Mouse (Mus musculus) left cerebral cortex, adult 18-20 months (tissue): ENCODE measurements at regions not wholly inside any gene's neighbourhood (a gene's known extent, or its start where the extent isn't known, plus 50 kb on each side); places are given as distances from the start of the nearest gene placed in this dataset.

Experiments
- DNase-seq, 2 experiments: peaks; one replicate each; pipeline ENCODE4 v3.0.0; 2021 to 2022; ENCODE audit warnings: low spot score in 2 of 2, mixed read lengths in 1 of 2

DNA sequence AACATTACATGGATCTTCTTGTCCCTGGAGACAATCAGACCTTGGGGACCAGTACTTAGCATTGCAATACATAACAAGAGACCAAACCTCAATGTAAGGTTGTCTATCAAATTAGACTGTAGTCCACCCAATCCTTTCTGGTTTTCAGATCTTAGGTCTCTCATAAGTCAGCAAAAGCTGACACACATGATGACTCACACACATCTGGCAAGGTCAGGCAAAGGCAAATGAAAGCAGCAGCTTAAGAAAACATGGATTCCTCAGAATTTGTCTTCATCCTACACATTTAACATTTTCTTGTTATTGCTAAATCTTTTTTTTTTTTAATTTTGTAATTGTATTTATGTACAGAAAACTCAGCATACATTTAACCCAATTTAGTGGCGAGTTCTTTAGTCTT is 52.0 kb downstream of the Gm11983 start:
- DNase-seq = no peak

DNA sequence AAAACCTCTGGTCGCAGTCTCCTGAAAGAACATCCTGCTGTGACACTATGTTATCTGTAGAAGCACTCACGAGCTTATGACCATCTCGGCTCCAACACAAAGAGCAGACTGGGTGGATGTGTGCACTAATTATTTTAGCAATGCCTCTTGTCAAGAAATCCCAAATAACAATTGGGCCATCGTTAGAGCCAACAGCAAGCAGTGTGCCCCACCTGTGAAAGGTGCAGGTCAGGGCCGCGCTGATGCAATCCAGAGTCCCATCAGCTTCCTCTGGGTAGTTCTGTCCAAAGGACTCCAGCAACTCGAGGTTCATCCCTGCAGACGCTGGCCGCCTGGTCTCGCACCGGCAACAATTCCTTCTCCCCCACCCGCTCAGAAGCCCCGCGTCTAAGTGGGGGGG is 54.6 kb downstream of the Gm11983 start:
- DNase-seq = no peak

DNA sequence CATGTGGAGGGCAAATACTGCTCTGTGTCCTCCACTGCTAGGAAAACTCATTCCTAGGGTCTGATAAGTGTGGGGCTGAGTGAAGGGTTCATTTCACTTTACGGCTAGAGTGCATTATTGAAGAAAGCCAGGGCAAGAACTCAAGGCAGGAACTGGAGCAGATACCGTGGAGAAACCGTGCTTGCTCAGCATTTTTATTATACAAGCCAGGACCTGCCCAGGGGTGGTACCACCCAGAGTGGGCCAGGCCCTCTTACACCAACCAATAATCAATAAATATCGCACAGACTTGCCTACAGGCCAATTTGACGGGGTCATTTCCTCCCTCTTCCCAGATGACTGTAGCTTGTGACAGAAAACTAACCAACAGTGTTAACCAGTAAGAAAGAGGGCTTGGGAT is 57.7 kb downstream of the Gm11983 start:
- no peak for DNase-seq

DNA sequence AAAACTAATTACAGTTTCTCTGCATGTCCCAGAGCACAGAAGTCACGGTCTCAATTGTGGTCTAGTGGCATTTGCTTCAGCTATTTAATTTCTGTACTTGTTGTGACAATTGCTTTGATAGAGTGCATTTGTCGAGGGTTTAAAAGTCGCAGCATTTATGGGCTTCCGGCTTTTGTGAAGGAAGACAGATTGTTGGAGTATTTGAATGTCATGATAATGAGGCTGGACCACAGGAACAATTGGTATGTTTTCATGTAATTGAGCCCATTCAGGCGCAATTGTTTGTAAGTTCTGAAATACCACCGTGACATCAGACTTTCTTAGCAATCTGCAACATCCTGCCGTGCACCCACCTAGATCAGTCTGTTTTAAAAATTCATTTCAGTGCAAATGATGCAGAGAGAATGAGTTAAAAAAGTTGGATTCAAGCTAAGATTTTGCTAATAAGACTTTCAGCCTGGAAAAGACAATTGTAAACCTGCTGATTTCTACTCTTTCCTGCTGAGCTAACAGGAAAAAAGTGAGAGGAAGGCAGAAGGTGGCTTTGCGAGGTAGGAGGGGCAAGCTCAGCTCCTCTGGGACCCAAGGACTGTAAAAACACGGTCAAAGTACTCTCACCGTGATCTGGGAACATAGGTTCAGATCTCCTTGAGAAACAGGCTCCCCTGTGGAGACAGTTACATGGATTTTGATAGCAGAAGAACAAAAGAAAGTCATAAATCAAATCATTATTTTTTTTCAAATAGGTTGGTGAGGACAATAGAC is 58.7 kb downstream of the Gm11983 start:
- no peak for DNase-seq

DNA sequence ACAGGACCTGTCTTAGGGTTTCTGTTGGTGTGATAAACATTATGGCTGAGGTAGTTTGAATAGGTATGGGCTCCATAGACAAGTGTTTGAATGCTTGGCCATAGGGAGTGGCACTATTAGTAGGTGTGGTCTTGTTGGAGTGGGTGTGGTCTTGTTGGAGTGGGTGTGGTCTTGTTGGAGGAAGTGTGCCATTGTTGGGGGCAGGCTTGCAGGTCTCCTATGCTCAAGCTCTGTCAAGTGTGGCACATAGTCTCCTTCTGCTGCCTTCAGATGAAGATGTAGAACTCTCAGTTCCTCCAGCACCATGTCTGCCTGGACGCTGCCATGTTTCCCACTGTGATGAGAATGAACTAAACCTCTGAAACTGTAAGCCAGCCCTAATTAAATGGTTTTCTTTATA is 59.9 kb downstream of the Gm11983 start:
- DNase-seq = no peak

DNA sequence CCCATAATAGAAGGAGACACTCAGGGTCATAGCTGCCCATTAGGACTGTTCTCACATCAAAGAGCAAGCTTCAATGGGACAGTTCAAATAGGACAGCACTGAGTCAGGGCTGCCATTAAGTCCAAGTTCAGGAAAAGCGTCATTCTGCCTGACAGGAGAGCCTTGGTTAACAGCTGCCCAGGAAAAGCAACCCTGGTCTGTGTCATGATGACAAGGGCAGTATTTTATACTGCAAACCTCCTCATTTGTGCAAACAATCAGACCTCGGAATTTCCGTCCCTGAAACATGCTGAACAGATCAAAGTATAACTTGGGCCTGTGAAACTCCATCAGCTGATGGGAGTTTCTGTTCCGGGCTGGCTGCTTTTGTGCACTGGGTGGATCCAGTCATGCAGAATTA is 62.8 kb downstream of the Gm11983 start:
- DNase-seq = no peak

DNA sequence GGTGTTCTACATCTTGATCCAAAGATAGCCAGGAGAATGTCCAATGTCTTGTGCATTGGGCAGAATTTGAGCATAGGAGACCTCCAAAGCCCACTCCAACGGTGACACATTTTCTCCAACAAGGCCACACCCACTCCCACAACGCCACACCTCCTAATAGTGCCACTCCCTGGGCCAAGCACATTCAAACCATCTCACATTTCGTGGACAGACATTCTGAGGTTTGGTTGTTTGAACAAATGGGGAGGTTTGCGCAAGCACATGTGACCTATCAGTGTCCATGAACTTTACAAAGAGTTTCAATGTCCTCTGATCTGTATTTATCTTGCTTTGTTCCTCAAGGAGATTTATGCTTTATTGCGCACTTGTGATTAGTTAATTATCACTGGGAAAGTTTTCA is 63.5 kb downstream of the Gm11983 start:
- DNase-seq = no peak

DNA sequence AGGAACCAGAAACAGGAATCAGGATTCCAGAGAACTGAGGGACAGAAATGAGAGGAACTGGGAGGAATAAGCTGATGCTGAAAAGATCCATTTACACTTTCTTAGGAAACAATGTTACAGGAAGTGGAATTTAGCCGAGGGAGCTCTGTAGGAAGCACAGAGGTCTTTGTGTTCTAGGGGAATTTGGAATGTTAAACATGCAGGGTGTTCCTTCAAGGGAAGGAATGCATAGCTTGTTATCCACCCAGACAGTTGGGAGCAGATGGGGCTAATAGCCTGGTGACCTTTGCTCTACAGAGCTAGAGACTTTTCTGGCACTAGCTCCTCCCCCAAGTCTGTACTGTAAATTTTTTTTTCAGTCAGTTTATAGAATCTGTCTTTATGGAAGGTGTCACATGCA is 64.1 kb downstream of the Gm11983 start:
- DNase-seq = no peak

DNA sequence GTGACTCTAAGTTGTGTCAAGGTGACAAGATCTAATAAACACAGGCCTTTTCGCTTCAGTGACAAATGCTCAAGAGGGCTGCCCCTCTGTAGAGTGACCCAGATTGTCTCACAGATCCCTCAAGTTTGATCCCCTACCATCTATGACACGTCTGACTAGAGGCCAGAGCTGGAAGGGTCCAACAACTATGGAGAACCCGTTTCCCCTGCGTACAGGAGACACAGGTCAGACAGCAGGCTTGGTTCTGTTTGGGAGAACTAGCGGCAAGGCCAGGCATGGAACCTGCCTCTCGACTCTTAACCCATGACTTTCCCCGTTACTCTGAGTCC is 68.1 kb downstream of the Gm11983 start:
- DNase-seq = no peak

DNA sequence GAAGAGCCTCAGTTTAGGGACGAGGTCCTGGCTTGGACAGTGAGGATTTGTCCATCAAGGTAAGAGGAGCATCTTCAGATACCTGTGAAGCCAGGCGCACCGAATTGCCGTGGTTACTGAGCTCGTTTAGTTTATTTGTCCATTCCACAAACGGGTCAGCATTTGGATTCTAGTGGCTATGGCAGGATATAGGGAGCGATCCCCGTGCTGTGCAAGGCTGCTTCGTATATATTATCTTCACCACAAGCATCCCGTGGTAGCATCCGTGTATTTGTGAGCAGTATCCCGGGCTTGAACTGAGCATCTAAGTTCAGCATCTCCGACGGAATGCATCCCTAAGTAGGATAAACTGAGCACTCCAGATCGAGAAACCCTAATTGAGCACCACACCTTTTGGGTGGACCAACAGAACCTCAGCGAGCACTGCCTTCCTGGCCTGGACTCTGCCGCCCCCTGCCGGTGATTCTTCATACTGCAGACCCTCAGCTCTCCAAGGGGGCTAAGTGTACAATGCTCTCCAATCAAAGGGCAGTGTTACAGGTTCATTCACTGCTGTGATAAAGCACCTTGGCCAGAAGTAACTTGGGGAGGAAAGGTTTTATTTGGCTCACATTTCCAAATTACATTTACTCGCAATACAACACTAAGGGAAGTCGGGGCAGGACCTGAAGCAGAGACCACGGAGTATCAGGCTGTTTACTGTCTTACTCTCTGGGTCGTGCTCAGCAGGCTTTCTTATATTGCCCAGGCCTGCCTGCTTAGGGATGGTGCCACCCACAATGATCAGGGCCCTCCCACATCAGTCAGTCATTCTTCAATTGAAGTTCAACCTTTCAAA is 68.6 kb downstream of the Gm11983 start:
- peak; percentile 79 to 89 for DNase-seq

DNA sequence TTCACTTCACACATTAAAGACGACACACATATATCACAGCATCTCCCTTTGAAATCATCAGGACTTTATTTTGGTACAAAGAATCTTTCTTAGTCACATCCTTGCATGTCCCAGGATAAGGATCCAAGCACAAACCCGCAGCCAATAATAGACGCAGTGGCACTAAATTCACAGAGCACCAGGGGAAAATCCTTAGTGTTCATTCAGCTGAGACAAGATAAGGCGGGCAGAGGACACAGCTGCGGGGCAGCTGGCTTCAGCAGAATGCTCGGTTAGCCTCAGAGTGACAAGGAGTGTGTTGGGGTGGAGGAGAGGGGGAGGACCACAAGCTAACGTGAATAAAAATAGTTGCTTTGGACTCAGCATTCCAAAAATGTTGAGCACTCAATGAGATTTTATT is 70.7 kb downstream of the Gm11983 start:
- DNase-seq = peak in 1 of 2 experiments; percentile 29

DNA sequence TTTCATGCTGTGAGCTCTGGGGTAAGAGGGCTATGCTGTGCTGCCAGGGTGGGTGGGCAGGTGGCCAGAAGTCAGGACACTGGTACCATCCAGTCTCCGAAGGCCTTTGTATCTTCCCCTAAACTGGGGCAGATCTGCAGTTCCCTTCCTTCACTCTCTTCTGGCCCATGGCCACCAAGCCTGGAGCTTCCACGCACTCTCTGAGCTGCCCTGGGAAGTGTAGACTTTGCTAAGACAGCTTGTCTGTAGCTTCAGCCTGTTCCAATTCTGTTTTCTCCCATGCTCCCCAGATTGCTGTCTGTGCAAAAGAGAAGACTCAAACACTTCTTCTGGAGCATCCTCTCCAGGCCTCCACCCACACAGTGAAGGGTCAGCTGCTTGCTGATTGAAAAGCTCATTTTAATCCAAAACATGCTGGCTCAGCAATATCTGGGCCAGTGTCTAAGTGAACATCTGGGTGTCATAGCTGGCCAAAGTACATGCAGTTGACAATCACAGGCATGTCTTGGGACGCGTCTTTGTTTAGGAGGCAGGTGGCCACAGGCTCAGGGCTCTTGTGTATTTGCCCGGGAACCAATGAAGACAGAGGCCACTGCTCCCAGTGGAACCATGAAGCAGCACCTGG is 72.0 kb downstream of the Gm11983 start:
- peak in 1 of 2 experiments; percentile 30 for DNase-seq

DNA sequence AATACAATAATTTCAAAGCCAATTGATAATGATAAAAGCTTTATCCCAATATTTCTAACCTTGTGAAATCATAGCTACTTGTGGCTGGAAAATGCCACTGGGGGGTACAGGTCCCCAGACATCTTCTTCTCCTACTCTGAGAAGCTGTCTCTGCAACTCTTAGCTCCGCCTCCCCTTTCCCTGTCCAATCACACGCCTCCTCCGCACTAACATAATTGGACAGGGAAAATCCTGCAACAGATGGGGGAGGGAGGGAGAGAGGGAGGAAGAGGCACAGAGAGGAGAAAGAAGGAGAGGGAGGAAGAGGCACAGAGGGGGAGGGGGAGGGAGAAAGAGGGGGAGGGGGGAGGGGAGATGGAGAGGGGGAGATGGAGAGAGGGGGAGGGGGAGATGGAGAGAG is 73.3 kb downstream of the Gm11983 start:
- DNase-seq = no peak

DNA sequence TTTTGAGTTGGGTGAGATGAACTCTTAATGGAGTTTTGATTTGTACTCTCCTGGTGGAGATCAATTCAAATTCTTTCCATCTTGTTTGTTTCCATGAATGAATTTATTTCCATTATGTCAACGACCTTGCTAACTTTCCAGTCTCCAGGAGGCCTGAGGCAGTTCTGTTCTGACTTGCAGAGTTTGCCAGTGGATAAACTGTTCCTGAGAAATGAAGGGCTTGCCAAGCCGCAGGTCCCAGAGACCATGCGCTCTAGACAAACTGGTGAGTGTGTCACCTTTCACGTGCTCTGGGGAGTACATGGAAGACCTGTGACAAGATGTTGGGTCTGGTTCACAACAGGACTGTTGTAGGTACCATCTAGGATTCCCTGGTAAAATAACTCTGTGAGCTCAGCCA is 74.5 kb downstream of the Gm11983 start:
- no peak for DNase-seq

DNA sequence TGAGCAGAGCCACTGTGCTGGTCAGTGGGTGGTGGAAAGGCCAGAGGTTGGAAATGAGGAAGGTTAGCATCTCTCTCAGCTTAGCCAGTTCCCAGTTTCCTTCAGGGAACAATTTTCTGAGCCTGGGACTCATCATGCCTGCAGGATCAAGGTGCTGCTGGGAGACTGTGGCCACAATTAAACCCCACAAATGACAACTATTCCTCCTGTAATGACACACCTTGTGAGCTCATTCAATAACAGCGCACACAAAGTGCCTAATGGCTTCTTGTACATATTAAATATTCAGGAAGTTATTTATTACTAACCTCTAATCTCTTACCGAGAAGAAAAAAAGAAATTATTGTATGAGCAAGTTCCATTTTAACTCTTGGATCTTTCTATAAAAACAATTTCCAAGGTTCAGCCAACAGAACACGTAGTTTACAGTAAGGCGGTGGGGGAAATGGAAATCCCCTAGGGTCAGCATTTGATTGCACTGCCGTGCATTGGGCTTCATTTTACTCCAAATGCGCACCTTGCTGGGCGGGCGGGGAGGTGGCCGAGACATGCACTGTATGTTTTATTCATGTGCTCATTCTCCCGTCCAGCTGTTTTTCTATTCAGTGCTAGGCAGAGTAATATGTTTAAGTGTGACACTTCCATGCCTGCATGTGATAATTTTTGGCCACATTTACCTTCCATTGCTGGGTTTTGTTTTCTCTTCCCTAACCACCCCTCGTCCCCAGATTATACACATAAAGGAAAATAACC is 75.4 kb downstream of the Gm11983 start:
- no peak for DNase-seq

DNA sequence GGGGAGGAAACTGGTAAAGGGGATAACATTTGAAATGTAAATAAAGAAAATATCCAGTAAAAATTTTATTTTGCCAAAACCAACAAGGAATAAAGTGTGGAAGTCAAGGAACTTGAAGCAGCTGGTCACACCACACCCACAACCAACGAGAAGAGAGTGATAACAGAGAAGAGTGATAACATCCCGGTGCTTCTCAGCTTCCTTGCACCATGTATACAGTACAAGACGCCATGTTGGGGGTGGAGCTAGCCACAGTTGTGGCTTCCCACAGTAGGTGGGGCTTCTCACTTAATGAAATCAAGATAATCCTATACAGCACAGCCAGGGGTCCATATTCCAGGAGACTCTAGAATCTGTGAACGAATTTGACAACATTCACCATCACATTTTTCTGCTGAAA is 77.9 kb downstream of the Gm11983 start:
- no peak for DNase-seq

DNA sequence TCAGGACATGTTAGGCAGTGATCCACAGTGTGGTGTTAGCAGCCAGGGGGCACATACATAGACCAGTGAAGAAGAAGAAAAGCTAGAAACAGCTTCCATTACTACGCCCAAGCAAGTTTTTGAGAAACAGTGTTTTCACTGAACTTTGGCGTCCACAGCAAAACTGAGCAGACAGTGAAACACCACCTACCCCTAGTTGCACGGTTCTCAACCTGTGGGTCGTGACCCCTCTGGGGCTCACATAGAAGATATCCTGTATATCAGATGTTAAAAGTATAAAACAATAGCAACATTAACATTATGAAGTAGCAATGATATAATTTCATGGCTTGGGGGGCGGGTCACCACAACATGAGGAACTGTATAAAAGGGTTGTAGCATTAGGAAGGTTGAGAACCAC is 81.1 kb downstream of the Ramp3 start:
- no peak for DNase-seq

DNA sequence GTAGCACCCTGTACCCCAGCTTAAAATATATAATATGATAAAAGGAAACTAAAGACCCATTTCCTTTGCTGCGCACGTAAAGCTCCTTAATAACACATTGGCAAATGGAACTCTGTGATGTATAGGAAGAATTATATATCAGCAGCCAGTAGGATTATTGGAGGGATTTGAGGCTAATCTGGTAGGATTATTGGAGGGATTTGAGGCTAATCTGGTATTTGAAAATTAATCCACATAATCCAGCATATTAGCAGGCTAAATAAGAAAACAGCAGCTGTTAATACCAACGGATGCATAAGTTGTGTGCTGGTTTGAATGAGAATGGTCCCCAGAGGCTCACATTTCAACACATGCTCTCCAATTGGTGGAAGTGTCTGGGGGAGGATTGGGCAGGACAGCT is 80.3 kb downstream of the Ramp3 start:
- no peak for DNase-seq

DNA sequence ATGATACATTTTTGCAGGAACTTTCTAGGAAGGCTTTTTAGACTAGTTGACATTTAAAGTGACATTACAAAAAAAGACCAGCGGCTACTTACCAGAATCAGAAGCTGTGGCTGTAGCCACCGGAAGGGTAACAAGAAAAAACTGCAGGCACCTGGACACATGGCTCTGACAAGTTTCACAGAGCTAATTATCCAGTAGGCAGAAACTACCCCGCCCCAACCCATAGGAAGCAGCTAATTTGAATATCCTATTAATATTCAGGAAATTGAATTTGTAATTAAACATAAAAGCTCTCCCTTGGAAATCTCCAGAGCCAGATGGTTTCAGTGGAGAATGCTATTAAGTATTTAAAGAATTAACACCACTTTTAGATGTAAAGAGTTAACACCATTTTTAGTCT is 79.8 kb downstream of the Ramp3 start:
- DNase-seq = no peak

DNA sequence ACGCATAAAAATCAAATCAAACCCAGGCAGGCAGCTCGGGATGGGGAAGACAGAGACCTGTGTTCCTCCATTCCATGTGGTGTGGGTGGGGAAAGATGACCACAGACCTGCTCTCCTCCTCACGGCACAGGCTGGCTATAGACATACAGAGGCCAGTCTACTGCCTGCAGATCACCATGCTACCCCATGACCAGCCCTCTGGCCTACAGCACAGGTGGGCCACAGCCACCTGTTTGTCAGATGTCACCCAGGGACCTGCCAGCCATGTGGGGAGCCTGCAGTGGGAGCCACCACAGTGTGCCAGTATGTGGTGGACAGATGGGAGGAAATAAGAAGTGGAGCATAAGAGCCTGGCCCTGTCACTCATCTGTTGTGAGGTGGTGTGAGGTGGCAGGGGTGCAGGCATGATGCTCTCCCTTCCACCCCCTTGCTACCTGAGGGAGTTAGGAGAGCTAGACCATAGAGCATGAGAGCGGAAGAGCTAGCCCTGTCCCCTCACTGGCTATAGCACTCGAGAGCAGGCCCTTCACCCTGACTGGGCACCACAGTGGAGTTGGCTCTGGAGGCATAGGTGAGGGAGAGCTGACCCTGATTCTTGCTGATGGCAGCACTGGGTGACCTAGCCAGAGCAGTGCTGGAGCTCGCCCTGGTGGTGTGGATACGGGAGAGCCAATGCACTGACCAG is 76.6 kb downstream of the Ramp3 start:
- DNase-seq = no peak

DNA sequence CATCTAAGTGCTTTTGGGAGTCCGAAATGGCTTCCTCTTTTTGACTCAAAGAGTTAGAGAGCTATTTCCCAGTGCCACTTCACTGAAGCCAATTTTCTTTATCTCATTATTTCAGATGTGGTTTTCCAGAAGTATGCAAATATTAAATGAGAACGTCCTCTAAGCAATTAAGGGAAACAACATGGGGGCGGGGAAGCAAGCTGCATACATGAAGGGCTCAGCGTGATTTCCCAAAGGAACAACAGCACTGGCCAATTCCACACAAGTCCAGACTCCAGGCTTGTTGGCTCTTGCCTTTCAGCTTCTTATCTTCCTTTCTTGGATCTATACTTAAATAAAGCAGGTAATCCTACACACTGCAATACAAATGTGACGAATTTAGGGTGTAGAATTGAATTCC is 73.2 kb downstream of the Ramp3 start:
- no peak for DNase-seq
